Mouse (Mus musculus): Measurements from ENCODE around the gene Mrps2. TPM values are rescaled to one million over a fixed set of nuclear protein-coding genes. Genes with fewer than 3 reads are reported as not detected.

Mrps2 gene
- total RNA-seq, 1 experiment from 2014 or later: 52.4 TPM

DNA sequence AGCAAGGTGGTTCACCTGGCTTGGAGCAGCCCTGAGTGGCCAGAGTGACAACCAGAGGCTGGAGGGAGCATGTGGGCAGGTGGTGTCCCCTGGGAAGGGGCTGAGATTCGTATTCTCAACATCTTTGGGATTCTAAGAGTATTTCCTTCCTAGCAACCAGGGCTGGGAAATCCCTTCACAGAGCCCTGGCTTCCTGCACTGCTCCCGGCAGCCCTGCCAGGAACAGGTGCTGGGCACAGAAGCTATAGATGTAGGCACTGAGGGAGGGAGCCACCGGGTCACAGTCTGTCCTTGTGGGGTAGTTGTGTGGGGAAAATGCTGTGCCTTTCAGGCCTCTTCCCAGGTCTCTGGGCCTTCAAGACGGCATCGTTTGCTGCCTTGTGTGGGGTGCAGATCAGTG, 52.7 kb downstream of the Mrps2 start:
- DNase-seq: no peak

Other genes with a start within 250 kb of the Mrps2 start
- 5.5 and 9.6 TPM in 2 replicates for gene Ppp1r26, start 21.3 kb upstream of the Mrps2 start, total RNA-seq (2021)
- 1.0 TPM in 1 of 2 replicates, not detected in the other for gene 1700007K13Rik, start 1.7 kb upstream of the Mrps2 start, total RNA-seq (2021)
- 2.1 and 3.2 TPM in 2 replicates for gene Gbgt1, start 28.8 kb downstream of the Mrps2 start, total RNA-seq (2021)
- gene Gm10134, start 38.0 kb downstream of the Mrps2 start, total RNA-seq (2021): 3.4 TPM in 1 of 2 replicates, not detected in the other
- gene Ralgds, start 45.1 kb downstream of the Mrps2 start, total RNA-seq (2021): 32.6 and 40.3 TPM in 2 replicates
- 0.24 TPM in 1 of 2 replicates, not detected in the other for gene Cel, start 95.3 kb downstream of the Mrps2 start, total RNA-seq (2021)
- 22.3 and 24.4 TPM in 2 replicates for gene Gtf3c5, start 115.7 kb downstream of the Mrps2 start, total RNA-seq (2021)
- not detected in 2 replicates for gene Gfi1b, start 153.9 kb downstream of the Mrps2 start, total RNA-seq (2021)
- gene Tsc1, start 173.2 kb downstream of the Mrps2 start, total RNA-seq (2021): 22.3 and 22.8 TPM in 2 replicates
- gene Spaca9, start 231.7 kb downstream of the Mrps2 start, total RNA-seq (2021): 1.5 TPM in 1 of 2 replicates, not detected in the other
- not detected in 2 replicates for gene Ak8, start 232.1 kb downstream of the Mrps2 start, total RNA-seq (2021)

All from adrenal gland, postnatal 25 days (tissue).